Mouse (Mus musculus): ENCODE results near the gene Kcnh5.

Kcnh5 gene

GRCm38 (mm10) chr12:74952661-74953060, 224.5 kb downstream of the Kcnh5 start:
- DNase-seq (ENCODE audit: low spot score), result no peak

GRCm38 (mm10) chr12:74951124-74952115, 225.7 kb downstream of the Kcnh5 start:
- DNase-seq (ENCODE audit: low spot score), result no peak

GRCm38 (mm10) chr12:74901331-74901730, 275.8 kb downstream of the Kcnh5 start:
- no peak for DNase-seq (ENCODE audit: low spot score)

GRCm38 (mm10) chr12:74900777-74901176, 276.4 kb downstream of the Kcnh5 start:
- no peak for DNase-seq (ENCODE audit: low spot score)

GRCm38 (mm10) chr12:74899055-74899454, 278.1 kb downstream of the Kcnh5 start:
- DNase-seq (ENCODE audit: low spot score), result no peak

DNA sequence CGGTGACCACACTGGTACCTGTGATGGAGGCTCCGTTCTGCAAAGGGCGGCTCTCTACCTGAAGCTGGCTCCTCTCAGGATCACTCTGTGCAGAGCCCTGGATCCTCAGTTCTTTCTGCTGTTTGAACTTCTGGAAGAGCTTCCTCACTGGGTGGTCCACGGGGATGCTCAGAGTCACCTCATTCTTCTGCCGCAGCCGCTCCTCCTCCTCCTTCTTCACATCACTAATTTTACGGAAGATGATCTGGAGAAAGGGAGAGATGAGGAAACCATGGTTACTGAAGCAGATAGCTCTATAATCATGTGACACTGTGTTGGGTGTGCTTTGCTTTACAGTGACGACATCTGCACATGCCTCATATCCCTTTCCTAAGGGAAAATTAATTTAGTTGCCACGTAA, 278.9 kb downstream of the Kcnh5 start:
- no peak for DNase-seq (ENCODE audit: low spot score)

DNA sequence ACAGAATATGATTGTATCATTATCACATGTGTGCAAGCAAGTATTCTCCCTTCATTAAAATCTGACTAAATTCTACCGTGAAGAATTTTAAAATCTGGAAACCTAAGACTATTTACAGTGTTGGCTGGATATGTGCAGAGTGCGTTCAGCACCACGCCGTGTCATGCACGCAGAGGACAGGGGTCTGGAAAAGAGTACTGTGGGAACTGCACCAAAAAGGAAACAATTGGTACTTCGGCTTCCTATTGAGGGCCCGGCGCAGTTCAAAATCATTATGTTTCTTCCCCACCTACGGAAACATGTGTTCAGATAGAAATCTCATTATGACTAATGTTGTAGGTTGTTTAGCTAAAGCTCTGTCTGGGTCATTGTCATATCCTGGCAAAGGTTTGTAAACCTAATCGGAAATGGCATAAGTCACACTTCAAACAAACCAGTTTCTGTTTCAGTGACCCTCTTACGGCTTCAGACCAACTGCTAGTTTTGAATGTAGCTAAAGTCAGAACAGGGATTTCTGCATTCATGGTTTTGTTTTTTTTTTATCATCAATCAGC, 282.2 kb downstream of the Kcnh5 start:
- DNase-seq (ENCODE audit: low spot score), result no peak

DNA sequence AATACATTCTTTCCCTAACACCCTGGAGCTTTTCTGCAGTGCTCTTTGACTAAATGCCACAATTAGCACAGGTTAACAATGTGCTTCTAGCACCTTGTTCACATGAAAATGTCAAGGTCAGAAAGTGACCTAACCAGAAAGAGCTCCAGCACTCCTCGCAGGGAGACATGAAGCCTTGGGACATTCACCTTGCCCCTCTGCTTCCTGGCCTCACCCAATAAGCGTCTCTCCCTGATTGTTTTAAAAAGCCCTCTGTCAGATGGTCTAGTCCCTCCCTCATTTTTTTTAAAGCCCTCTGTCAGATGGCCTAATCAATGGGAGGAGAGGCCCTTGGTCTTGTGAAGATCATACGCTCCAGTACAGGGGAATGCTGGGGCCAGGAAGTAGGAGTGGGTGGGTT, 287.7 kb downstream of the Kcnh5 start:
- DNase-seq (ENCODE audit: low spot score), result no peak

DNA sequence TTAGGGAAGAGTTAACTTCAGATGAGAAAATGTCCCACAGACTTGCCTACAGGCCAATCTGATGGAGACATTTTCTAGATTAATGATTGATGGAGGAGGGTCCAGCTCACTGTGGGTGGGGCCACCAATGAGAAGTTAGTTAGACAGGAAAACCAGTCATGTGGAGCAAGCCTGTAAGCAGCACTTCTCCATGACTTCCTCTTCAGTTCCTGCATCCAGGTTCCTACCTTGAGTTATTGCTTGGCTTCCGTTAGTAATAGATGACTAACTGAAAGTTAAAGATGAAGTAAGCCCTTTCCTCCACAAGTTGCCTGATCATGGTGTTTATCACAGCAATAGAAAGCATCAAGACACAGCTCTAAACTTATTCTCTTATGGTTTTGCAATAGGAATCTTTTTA, 290.1 kb downstream of the Kcnh5 start:
- no peak for DNase-seq (ENCODE audit: low spot score)

- no peak for DNase-seq (ENCODE audit: low spot score)
These were observed 295.8 kb downstream of the Kcnh5 start for GRCm38 (mm10) chr12:74881344-74881743.

DNA sequence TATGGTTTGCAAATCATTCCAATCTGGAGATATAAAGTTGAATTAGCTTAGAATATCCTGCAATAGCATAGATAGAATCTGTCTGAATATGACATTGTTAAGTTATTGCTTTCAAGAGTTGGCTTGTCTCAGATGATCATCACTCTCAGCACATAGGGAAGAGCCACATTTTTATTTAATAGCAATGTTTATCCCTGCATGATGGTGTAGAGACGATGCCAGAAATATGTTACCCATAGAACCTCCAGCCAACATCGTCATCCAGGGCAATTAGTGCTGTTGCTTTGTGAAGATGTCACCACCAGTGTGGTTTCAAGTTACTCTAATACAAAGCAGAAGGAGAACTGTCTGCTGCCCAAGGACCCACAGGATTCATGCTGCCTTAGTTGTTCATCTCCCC, 321.5 kb downstream of the Kcnh5 start:
- no peak for DNase-seq (ENCODE audit: low spot score)

- DNase-seq (ENCODE audit: low spot score), result no peak
These were observed 322.9 kb downstream of the Kcnh5 start for GRCm38 (mm10) chr12:74854263-74854662.

DNA sequence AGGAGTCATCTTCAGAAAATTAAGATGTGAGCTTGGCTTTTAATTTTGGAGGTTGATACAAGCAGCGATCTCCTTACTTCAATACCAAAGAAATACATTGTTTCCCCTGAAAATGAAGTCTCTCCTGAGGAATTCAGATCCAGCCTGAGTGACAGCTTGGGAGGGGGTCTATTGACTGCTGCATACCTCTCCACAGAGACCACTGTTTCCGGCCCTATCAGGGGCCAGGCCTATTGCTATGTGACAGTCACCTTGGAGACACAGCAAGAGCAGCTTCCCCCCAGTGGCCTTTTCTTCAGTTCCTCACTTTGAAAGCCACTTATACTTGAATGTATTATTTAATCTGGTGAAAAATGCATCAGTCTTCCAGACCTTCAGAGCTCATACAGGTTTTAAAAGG, 326.8 kb downstream of the Kcnh5 start:
- DNase-seq (ENCODE audit: low spot score), result no peak

GRCm38 (mm10) chr12:74849912-74850311, 327.2 kb downstream of the Kcnh5 start:
- DNase-seq (ENCODE audit: low spot score), result no peak

- no peak for DNase-seq (ENCODE audit: low spot score)
These were observed 328.4 kb downstream of the Kcnh5 start for GRCm38 (mm10) chr12:74848611-74849347.

Data from ovary, adult 18-20 months (tissue).